31 mouse cellular contexts compared by ENCODE assay signal in genomic region chr17:30341556-30341955, GRCm38 (mm10).
"Had no signal": no experiment of that assay in that cellular context is flagged by ENCODE, and none has a peak within 500 bp of the region (broad histone marks: within the 10 kb centered on the region; RNA-seq: fewer than 3 reads in every experiment).

No protein-coding gene starts in this region.

- H3K9ac ChIP-seq: heart, embryonic 12.5 days; heart, embryonic 13.5 days; heart, embryonic 15.5 days; hindbrain, embryonic 12.5 days; hindbrain, embryonic 14.5 days; hindbrain, embryonic 15.5 days; intestine, embryonic 15.5 days; kidney, embryonic 15.5 days had no signal

- H3K4me1 ChIP-seq: heart, embryonic 15.5 days; intestine, embryonic 15.5 days had no signal

- H3K4me3 ChIP-seq: heart, adult 2 months; heart, embryonic 12.5 days; heart, embryonic 13.5 days; heart, embryonic 15.5 days; hindbrain, embryonic 12.5 days; hindbrain, embryonic 15.5 days; intestine, embryonic 15.5 days; kidney, embryonic 15.5 days; layer of hippocampus, adult 2 months had no signal

- H3K27ac ChIP-seq: heart, adult 2 months; heart, embryonic 13.5 days; heart, embryonic 15.5 days; intestine, embryonic 15.5 days; kidney, embryonic 15.5 days; kidney, postnatal 0 days had no signal

- H3K4me2 ChIP-seq: heart, embryonic 11.5 days; heart, embryonic 12.5 days; heart, embryonic 13.5 days; heart, embryonic 15.5 days; hindbrain, embryonic 12.5 days; hindbrain, embryonic 14.5 days; hindbrain, embryonic 15.5 days; intestine, embryonic 15.5 days; kidney, embryonic 15.5 days had no signal

- H3K36me3 ChIP-seq: heart, embryonic 12.5 days; heart, embryonic 13.5 days; heart, embryonic 15.5 days; hindbrain, embryonic 12.5 days; hindbrain, embryonic 15.5 days; intestine, embryonic 15.5 days; kidney, embryonic 15.5 days had no signal

- H3K27me3 ChIP-seq: heart, embryonic 12.5 days; heart, embryonic 13.5 days; heart, embryonic 15.5 days; hindbrain, embryonic 12.5 days; hindbrain, embryonic 15.5 days; intestine, embryonic 15.5 days; kidney, embryonic 15.5 days had no signal

- H3K9me3 ChIP-seq: heart, embryonic 12.5 days; heart, embryonic 13.5 days; heart, embryonic 15.5 days; hindbrain, embryonic 12.5 days; hindbrain, embryonic 15.5 days; intestine, embryonic 15.5 days; kidney, embryonic 15.5 days had no signal

- DNase-seq: heart, adult 2 months; heart, postnatal 10 days; heart, postnatal 14 days; heart, postnatal 36 days; heart, postnatal 4 days; kidney, adult 11 months; kidney, adult 18-20 months; kidney, adult 2 months; kidney, adult 8-10 months; kidney, adult 9 months; kidney, postnatal 10 days; kidney, postnatal 14 days; kidney, postnatal 25 days; kidney, postnatal 36 days; kidney, postnatal 4 days; layer of hippocampus, adult 9-11 months; layer of hippocampus, postnatal 36 days had no signal

- ATAC-seq: inflammation-experienced regulatory T-cells, adult 6 months; intestine, embryonic 16.5 days; intestine, postnatal 0 days had no signal
